Mouse (Mus musculus): ENCODE measurements at regions not wholly inside any gene's neighbourhood (a gene's known extent, or its start where the extent isn't known, plus 50 kb on each side); places are given as distances from the start of the nearest gene placed in this dataset.

GRCm38 (mm10) chr7:70300516-70300915 lies 66.0 kb downstream of the Nr2f2 start:
- intact Hi-C loops (cut with DNase I), result no loop called here
- DNase-seq, result peak; percentile 23 to 29

- intact Hi-C loops (cut with DNase I), result no loop called here
- no peak for DNase-seq
Observed at GRCm38 (mm10) chr7:70291431-70291830, 75.1 kb downstream of the Nr2f2 start.

GRCm38 (mm10) chr7:70290733-70291320 lies 75.7 kb downstream of the Nr2f2 start:
- DNase-seq, result no peak
- intact Hi-C loops (cut with DNase I), result no loop called here

DNA sequence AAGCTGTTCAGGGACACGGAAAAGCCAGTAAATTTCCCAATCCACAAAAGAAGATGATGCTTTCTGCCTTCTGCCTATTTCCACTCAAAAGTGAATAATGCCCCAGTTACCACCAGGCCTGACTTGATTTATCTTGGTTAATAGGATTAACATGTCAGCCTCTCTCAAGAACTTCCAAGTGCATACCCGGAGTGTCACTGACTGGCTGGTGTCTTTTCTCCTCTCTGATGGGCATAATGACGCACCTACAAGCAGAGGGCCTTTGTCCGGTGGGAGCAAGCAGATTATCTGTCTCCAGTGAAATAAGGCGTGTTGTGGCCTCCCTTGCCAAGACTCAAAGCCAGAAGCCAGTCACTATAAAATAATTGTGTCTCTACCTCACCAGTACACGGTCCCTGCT lies 76.3 kb downstream of the Nr2f2 start:
- intact Hi-C loops (cut with DNase I), result no loop called here
- no peak for DNase-seq

DNA sequence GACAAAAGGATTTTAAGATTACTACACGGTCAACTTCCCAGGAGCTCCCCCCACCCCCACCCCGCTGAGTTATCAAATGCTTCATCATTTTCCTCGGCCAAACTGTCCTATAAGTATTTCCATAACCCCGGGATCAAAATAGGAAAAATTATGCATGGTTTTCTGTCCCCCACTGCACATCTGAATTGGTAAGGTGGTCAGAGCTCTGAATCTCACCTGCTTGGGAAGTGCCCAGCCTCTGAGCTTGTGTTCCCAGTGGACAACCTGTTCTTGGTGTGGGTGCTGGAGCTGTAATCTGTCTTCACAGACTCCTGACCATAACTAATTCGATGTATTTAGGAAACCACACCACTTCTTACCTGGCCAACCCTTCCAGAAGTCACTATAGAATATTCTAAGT lies 77.9 kb downstream of the Nr2f2 start:
- no peak for DNase-seq
- intact Hi-C loops (cut with DNase I), result no loop called here

DNA sequence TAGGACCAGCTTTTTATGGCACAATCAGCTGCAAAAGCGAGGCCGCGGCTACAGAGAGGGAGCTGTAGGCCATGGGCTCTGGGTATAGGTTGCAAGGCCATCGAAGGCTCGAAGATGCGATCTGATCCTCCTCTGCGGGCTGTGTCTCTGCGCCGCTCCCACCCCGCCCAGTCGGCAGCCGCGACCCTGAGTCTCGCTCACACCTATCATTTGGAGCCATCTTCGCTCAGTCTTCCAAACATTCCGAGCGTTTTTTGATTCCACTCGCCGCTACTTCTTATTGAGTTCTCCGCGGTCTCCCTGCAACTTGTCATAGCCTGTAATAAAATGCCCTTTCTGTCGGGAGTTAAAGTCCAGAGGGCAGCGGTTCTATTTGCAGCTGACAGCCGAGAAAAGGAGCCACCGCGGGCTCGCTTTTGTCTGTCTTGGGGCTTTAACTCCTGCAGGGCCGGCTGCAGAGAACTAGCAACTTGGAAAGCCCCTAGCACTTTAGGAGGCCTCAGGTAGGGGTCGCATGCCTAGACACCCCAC lies 78.6 kb downstream of the Nr2f2 start:
- intact Hi-C loops (cut with DNase I), result no loop called here
- DNase-seq, result no peak

- DNase-seq, result no peak
- intact Hi-C loops (cut with DNase I), result no loop called here
Observed at GRCm38 (mm10) chr7:70286836-70287355, 79.6 kb downstream of the Nr2f2 start.

DNA sequence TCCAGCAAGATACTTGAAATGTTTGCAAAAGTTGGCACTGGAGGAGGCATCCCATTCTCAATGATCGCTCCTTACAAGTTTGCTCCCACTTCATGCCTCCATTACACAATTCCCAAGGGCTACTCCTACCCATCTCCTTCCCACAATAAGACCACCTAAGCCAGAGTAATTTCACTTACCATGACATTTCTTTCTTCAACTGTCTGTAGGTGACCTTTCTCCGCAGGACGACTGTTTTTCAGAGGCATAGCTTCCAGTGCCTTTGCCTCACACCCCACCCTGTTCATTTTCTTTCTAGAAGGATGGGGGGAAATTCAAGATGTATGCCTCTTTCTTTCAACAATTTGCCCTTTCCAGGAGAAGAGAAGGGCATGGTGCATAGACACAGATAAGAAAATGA lies 81.2 kb downstream of the Nr2f2 start:
- DNase-seq, result no peak
- intact Hi-C loops (cut with DNase I), result no loop called here

GRCm38 (mm10) chr7:70283836-70284235 lies 82.7 kb downstream of the Nr2f2 start:
- DNase-seq, result no peak
- intact Hi-C loops (cut with DNase I), result loop anchor here (5.0 kb wide), 1 partner anchor 48 kb away; no protein-coding TSS in a partner anchor

- intact Hi-C loops (cut with DNase I), result loop anchor here (5.0 kb wide), 1 partner anchor 49 kb away; no protein-coding TSS in a partner anchor
- no peak for DNase-seq
Observed at GRCm38 (mm10) chr7:70283166-70283565, 83.4 kb downstream of the Nr2f2 start.

DNA sequence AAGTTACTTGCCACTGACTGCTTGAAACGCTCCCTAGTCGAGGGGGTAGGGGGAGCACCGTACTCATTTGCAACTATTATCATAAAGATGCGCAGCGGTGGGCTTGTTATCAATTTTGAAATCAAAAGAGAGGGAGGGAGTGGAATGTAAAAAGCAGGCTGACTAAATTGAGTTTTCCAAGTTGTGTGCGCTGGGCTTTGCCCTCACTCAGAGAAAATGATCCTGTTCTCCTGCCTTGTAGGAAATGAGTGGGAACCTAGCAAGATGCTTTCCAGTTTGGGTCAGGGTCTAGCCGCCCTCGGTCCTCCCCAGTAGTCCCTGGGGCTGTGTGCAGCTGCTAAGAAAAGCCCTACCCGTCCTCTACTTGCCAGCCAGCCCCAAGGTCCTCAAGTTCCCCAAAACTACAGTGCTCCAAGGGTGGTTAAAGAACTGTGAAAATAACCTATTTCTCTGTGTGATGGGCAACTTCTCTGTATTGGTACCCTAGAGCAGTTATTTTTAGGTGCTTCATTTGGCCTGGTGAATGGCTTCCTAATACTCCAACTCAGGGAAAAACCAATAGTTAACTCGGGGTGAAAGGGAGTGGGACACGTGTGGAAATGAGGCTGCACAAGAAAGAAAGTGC lies 84.5 kb downstream of the Nr2f2 start:
- DNase-seq, result no peak
- intact Hi-C loops (cut with DNase I), result loop anchor here (5.0 kb wide), 1 partner anchor 50 kb away; no protein-coding TSS in a partner anchor

- DNase-seq, result peak in 1 of 2 experiments; percentile 20
- intact Hi-C loops (cut with DNase I), result loop anchor here (5.0 kb wide), 1 partner anchor 51 kb away; no protein-coding TSS in a partner anchor
Observed at GRCm38 (mm10) chr7:70281381-70281750, 85.2 kb downstream of the Nr2f2 start.

DNA sequence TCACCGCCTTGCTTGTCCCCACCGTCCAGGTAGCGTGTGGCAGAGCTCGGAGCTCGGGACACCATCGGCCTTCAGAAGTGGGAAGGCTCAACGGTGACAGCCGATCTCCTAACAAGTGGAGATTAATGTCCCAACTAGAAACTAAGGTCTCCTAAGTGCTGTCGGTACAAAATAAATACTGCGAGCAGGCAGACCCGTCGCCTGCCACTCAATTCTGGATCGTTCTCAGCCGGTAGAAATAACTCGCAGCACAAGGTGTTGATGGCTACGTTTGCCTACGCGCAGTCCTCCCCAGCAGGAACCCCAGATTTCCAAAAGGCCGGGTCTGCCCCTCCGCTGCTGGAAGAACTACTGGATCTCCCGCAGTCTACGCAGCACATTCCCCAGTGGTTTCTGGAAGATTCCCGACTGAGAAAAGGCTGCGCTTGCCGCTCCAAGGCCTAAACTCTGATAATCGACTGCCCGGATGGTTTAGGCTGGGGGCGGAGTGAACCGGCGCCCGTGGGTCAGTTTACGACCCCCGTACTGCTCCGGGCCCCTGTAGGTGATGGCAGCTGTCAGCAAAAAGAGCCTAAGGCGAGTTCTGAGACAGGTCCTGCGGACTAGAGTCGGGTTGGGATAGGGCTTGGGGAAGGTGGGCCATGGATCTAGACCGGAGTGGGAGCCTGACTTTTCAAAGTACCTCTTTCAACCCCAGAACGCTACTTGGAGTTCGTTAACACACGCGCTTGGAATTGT lies 85.7 kb downstream of the Nr2f2 start:
- peak in 1 of 2 experiments; percentile 16 for DNase-seq
- intact Hi-C loops (cut with DNase I), result loop anchor here (5.0 kb wide), 1 partner anchor 51 kb away; no protein-coding TSS in a partner anchor

DNA sequence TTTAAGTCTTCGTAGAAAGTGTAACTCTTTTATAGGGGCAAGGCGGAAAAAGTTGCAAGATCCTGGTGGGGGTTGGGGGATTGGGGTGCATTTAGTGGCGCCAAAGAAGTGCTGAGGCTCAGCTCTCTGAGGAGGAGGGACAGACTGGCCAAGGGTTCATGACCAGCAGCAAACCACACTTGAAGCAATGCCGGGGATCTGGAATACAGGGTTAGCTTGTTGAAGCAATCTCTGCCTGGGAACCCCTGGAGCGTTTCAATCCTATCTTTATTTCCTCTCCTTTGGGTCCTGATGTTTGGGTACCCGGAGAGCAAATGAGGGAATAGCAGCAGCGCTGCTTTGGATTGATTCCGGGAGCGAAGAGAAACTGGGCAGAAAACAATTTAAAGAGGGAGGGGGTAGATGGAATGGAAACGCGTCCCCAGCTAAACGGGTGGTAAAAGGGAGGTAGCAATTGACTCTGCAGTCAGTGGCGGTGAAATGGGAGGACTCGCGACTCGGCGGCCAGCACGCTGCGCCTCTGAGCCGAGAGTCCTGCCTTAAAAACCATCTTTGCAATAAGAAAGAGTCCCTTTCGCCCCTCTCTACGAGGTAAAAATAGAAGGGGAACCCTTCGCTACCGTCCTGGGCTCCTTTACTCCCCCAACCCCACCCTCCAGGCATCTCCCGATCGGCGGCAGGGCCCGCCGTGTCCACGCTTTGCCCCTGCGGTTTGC lies 86.5 kb downstream of the Nr2f2 start:
- intact Hi-C loops (cut with DNase I), result loop anchor here (5.0 kb wide), 1 partner anchor 52 kb away; no protein-coding TSS in a partner anchor
- DNase-seq, result peak in 1 of 2 experiments; percentile 7

GRCm38 (mm10) chr7:70279101-70279500 lies 87.4 kb downstream of the Nr2f2 start:
- intact Hi-C loops (cut with DNase I), result no loop called here

DNA sequence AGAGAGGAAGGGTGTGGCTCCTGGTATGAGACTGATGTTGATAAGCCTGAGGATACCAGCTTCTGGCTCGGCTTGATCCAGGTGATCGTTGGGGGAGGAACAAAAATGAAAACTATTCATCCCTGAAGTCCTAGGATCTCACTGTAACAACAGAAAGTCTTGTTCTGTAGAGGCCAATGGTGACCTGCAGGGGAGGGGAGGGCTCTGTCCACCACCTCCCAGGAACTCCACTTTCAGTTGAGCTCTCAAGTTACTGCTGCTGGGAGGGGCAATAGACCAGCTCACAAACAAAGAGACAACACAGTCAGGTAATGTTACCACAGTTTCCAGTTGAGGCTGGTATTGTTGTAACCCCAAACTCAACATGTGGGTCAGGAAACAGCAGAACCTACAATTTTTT lies 90.5 kb downstream of the Nr2f2 start:
- no peak for DNase-seq
- intact Hi-C loops (cut with DNase I), result no loop called here

More at GRCm38 (mm10) chr7:70279101-70279500, 87.4 kb downstream of the Nr2f2 start:
- DNase-seq, result no peak

GRCm38 (mm10) chr7:70274312-70274711 lies 92.2 kb downstream of the Nr2f2 start:
- DNase-seq, result no peak
- intact Hi-C loops (cut with DNase I), result no loop called here

DNA sequence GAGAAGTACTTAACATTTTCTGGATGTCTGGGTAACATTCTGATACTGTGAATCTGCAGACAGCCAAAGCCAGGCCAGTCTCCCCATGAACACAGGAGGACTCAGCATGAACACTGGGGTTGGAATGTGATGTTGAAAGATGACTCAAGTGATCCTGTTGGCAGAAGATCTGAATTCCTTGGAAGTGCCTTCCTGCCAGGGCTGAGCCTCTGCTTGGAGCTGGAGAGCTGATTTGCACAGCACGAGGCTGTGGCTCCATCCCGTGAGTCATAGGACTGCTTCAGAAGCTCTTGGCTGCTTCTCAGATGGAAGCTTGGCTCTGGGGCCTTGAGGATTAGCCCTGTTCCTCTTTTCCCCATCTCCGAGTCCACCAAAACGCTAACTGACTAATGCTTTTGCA lies 99.5 kb downstream of the Nr2f2 start:
- DNase-seq, result peak; percentile 31 to 37
- intact Hi-C loops (cut with DNase I), result no loop called here

DNA sequence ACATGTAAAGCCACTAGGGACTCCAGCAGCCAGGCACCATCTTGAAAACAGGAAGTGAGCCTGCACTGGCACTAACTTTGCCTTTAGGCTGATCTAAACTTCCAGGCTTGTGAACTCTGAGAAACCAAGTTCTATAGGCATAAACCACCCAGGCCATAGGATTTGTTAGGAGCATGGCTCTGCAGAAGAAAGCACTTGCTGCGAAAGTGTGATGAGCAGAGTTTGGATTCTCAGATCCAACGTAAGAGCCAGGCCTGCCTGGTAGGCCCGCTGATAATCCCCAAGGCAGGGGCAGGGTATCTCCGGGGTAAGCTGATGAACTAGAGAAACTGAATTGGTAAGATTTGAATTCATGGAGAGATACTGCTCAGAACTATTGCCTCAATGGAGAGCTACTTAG lies 109.7 kb downstream of the Nr2f2 start:
- intact Hi-C loops (cut with DNase I), result no loop called here
- DNase-seq, result no peak

DNA sequence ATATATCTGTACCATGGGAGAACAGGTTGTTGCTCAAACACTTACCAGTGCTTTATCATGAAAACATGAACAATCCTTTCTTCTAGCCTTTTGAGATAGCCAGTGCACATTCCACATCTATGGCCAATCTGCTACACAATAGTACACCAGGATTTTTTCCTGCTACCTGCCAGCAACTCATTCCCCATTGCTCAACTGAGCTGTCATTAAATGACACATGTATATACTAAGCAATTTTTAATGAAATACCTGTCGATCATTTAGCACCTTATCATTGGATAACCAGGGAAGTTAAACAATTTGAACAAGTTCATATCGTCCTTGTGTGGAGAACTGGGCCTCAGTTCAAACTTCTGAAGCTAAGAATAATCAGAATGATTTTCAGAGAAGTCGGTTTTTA lies 111.5 kb downstream of the Nr2f2 start:
- no peak for DNase-seq
- intact Hi-C loops (cut with DNase I), result no loop called here

Measured in heart, postnatal 36 days (tissue).